Mouse (Mus musculus) bone marrow macrophage, adult 2 months (primary cell): ENCODE results near the gene Aif1l.

Source experiments
- CTCF ChIP-seq: IDR thresholded peaks from 2 replicates; pipeline ENCODE4 v1.5.1; 2012; ENCODE audit warnings: low read depth, mild to moderate bottlenecking, low read length, moderate library complexity
- POLR2A ChIP-seq: IDR thresholded peaks from 2 replicates; pipeline ENCODE4 v1.6.1; 2012; ENCODE audit warnings: mild to moderate bottlenecking, low read depth, low read length, borderline replicate concordance

DNA sequence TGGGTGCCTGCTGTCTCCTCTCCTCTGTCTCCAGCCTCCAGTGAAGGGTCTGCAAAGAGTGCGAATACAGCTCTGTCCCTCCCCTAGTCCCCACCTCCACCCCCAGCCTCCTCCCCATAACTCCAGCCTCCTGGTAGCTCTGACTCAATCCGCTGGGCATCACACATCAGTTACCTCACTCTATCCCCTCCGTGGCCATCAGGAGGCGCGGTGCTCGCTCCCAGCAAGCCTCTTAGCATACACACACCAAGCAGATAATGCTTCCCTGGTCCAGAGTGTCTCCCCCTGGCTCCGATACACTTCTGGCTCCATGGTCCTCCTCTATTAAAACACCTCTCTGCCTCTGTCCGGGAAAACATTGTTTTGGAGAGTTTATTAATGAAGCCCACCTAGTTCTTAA is 45.3 kb upstream of the Aif1l start:
- TF ChIP-seq CTCF (no peak), POLR2A (no peak)
